9 mouse cellular contexts compared by ENCODE assay signal in genomic region chr8:108706848-108707541, GRCm38 (mm10).
DNase-seq lines count a peak whose midpoint lies in the region; ATAC-seq lines count a peak whose summit lies in the region.
"Had no signal": no experiment of that assay in that cellular context is flagged by ENCODE, and none has a peak within 500 bp of the region (broad histone marks: within the 10 kb centered on the region; RNA-seq: fewer than 3 reads in every experiment).

No protein-coding gene starts in this region.

- H3K4me1 ChIP-seq in heart, embryonic 15.5 days (replicated peaks) = peaks cover 51% of the 10 kb centered on the region
- peaks cover 24% of the 10 kb centered on the region for H3K4me1 ChIP-seq in forebrain, embryonic 14.5 days (ENCODE audit: control insufficient read depth, insufficient read depth, low read length)
- H3K4me1 ChIP-seq in liver, embryonic 12.5 days = peaks cover 44% of the 10 kb centered on the region
- H3K4me1 ChIP-seq in neural tube, embryonic 13.5 days (replicated peaks) = peaks cover 69% of the 10 kb centered on the region

- H3K27ac ChIP-seq in heart, embryonic 15.5 days = peak overlapping the region; percentile 22; the same call in 1 of the 2 replicates
- peak overlapping the region; percentile 99 for H3K27ac ChIP-seq in forebrain, embryonic 14.5 days (ENCODE audit: low read depth, low read length)
- peak overlapping the region; percentile 40; the same call in 1 of the 2 replicates for H3K27ac ChIP-seq in liver, embryonic 12.5 days
- H3K27ac ChIP-seq in neural tube, embryonic 13.5 days (replicated peaks) = peak overlapping the region; percentile 100

- DNase-seq in heart, adult 8-10 months (ENCODE audit: low spot score) = no peak
- DNase-seq in forebrain, embryonic 14.5 days (ENCODE audit: low spot score) = no peak
- DNase-seq in cerebellum, postnatal 14 days = no peak
- DNase-seq in cerebellum, adult 11-12 months = no peak

- H3K9ac ChIP-seq in heart, embryonic 15.5 days = no peak overlapping the region
- peak overlapping the region; percentile 97 for H3K9ac ChIP-seq in forebrain, embryonic 14.5 days (ENCODE audit: low read length)
- no peak overlapping the region for H3K9ac ChIP-seq in liver, embryonic 12.5 days
- H3K9ac ChIP-seq in neural tube, embryonic 13.5 days = peak overlapping the region; percentile 100

- H3K27me3 ChIP-seq in heart, embryonic 15.5 days = no peaks in the 10 kb centered on the region
- H3K27me3 ChIP-seq in forebrain, embryonic 14.5 days (replicated peaks; ENCODE audit: control insufficient read depth, insufficient read depth, low read length) = 0 out of 2 replicates have a peak, but pooled peaks cover 18% of the 10 kb centered on the region
- peaks cover 91% of the 10 kb centered on the region for H3K27me3 ChIP-seq in liver, embryonic 12.5 days (replicated peaks)
- peaks cover 4% of the 10 kb centered on the region; the same call in 1 of the 2 replicates for H3K27me3 ChIP-seq in neural tube, embryonic 13.5 days

- ATAC-seq in heart, embryonic 15.5 days (replicated peaks; ENCODE audit: insufficient number of reproducible peaks, insufficient read depth, low FRiP score, low read depth) = no peak
- no peak for ATAC-seq in forebrain, embryonic 14.5 days
- ATAC-seq in liver, embryonic 12.5 days = peak; percentile 56; the same call in 1 of the 2 replicates
- ATAC-seq in neural tube, embryonic 13.5 days (ENCODE audit: low read depth) = no peak
- ATAC-seq in activated CD4-positive, CD25-positive, alpha-beta regulatory T cell, adult 4 months = no peak

- H3K4me2 ChIP-seq in heart, embryonic 15.5 days = no peak overlapping the region; the same call in 1 of the 2 replicates
- peak overlapping the region; percentile 73 for H3K4me2 ChIP-seq in forebrain, embryonic 14.5 days (ENCODE audit: low read length)
- H3K4me2 ChIP-seq in liver, embryonic 12.5 days = peak overlapping the region; percentile 27; the same call in 1 of the 2 replicates
- H3K4me2 ChIP-seq in neural tube, embryonic 13.5 days = peak overlapping the region; percentile 96

- WGBS in heart, embryonic 15.5 days = 60% methylated on average over 6 of the region's 6 CpGs
- 38% methylated on average over 6 of the region's 6 CpGs for WGBS in forebrain, embryonic 14.5 days
- WGBS in liver, embryonic 12.5 days (ENCODE audit: insufficient replicate concordance) = 31% methylated on average over 6 of the region's 6 CpGs
- 26% methylated on average over 6 of the region's 6 CpGs for WGBS in neural tube, embryonic 13.5 days

- no peaks in the 10 kb centered on the region for H3K36me3 ChIP-seq in heart, embryonic 15.5 days
- no peaks in the 10 kb centered on the region for H3K36me3 ChIP-seq in forebrain, embryonic 14.5 days (ENCODE audit: control insufficient read depth, insufficient read depth, low read length)
- no peaks in the 10 kb centered on the region for H3K36me3 ChIP-seq in liver, embryonic 12.5 days
- no peaks in the 10 kb centered on the region for H3K36me3 ChIP-seq in neural tube, embryonic 13.5 days
- H3K36me3 ChIP-seq: G1E had no signal

- no peak overlapping the region for H3K4me3 ChIP-seq in heart, embryonic 15.5 days
- H3K4me3 ChIP-seq in forebrain, embryonic 14.5 days (ENCODE audit: low read depth, low read length) = peak overlapping the region; percentile 90
- H3K4me3 ChIP-seq in liver, embryonic 12.5 days = no peak overlapping the region
- peak overlapping the region; percentile 88 for H3K4me3 ChIP-seq in neural tube, embryonic 13.5 days

- no peaks in the 10 kb centered on the region for H3K9me3 ChIP-seq in heart, embryonic 15.5 days (replicated peaks)
- H3K9me3 ChIP-seq in forebrain, embryonic 14.5 days (replicated peaks; ENCODE audit: control insufficient read depth, low read length) = no peaks in the 10 kb centered on the region
- H3K9me3 ChIP-seq in liver, embryonic 12.5 days (replicated peaks) = no peaks in the 10 kb centered on the region
- H3K9me3 ChIP-seq in neural tube, embryonic 13.5 days = no peaks in the 10 kb centered on the region

Comparison
In these comparisons a context has a peak if more than half of its experiments do, and no peak if none do; other contexts are left out.
1. H3K27ac ChIP-seq: peak in every context shown above with its lines; median percentile 100 in neural tube, embryonic 13.5 days; 99 in forebrain, embryonic 14.5 days; 40 in liver, embryonic 12.5 days; 22 in heart, embryonic 15.5 days.
2. H3K4me3 ChIP-seq: peak in forebrain, embryonic 14.5 days (single experiment) and neural tube, embryonic 13.5 days (single experiment); none in heart, embryonic 15.5 days (single experiment) and liver, embryonic 12.5 days (single experiment).
3. H3K9ac ChIP-seq: peak in forebrain, embryonic 14.5 days (single experiment) and neural tube, embryonic 13.5 days (single experiment); none in heart, embryonic 15.5 days (single experiment) and liver, embryonic 12.5 days (single experiment).